Mouse (Mus musculus) hindbrain, embryonic 10.5 days (tissue): ENCODE data around the gene En2. TPM values are rescaled to one million over a fixed set of nuclear protein-coding genes. Genes with fewer than 3 reads are reported as not detected.

Source experiments
- DNase-seq: peaks from one replicate; pipeline ENCODE4 v3.0.0-alpha.2; 2017; ENCODE audit warnings: low spot score
- H3K27ac ChIP-seq: fragments of 300-500 bp; sonication (generic); 2 replicates; pipeline ENCODE4 v1.5.1; 2016; ENCODE audit warnings: mild to moderate bottlenecking, moderate library complexity
- H3K27me3 ChIP-seq: fragments of 300-500 bp; sonication (generic); 2 replicates; pipeline ENCODE4 v1.6.1; 2016; ENCODE audit warnings: mild to moderate bottlenecking; ENCODE audit not compliant: poor library complexity, insufficient read depth, severe bottlenecking
- H3K36me3 ChIP-seq: fragments of 300-500 bp; sonication (generic); 2 replicates; pipeline ENCODE4 v1.6.1; 2016; ENCODE audit warnings: mild to moderate bottlenecking, moderate library complexity
- H3K4me1 ChIP-seq: fragments of 300-500 bp; sonication (generic); replicated peaks from 2 replicates; pipeline ENCODE4 v1.6.1; 2016; ENCODE audit warnings: mild to moderate bottlenecking
- H3K4me3 ChIP-seq: fragments of 300-500 bp; sonication (generic); 2 replicates; pipeline ENCODE4 v1.5.1; 2016; ENCODE audit warnings: mild to moderate bottlenecking, moderate library complexity
- H3K9me3 ChIP-seq: fragments of 300-500 bp; sonication (generic); 2 replicates; pipeline ENCODE4 v1.6.1; 2016; ENCODE audit warnings: mild to moderate bottlenecking, moderate library complexity
- WGBS: fragments of 180-500 bp; shearing (Covaris S2); methylation state at CpG from one replicate; pipeline ENCODE4 v1.1.7; 2016; 5-methylcytosine and 5-hydroxymethylcytosine counted together
- polyA plus RNA-seq: library from polyadenylated mRNA; unstranded; fragments of >200 nt; fragmentation: Nextera tagmentation; extraction: Ambion mirVana; gene quantifications from 2 replicates; pipeline ENCODE4 v1.2.1, GENCODE M21; 2016

The En2 gene
- polyA plus RNA-seq, 1 experiment from 2014 or later = 0.50 TPM

DNA sequence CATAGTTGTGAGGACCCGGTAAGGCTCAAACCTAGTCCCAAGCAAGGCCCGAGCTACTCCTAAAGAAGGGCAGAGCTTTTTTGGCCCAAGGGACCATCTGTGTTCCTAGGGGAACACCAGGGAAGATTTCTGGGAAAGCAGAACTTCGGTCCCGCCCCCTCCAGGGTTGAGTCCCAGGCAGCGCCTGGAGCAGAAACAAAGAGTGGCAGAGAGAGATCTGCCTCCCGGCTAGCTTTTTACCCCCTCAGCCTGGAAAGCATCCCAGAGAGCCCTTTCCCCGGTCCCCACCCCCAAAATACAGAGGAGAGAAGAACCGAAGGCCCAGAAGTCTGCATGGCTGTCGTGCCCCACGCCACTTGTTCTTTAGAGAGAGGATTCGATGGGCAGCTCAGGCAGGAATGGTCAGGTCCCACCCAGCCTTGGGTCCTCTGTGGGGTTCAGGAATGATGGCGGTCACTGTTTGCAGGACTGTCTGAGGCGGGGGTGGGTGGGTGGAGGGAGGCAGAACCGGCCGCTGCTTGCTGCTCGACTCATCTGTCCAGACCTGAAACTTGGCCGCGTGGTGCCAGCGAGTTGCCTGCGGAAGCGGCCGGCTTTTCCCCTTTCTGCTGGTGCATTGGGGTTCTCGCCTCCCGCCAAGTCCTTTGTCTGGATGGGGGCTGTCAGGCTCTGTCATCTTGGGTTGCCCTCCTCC lies 9.5 kb downstream of the En2 start:
- Histone ChIP-seq H3K27ac (peak overlapping the region; percentile 93), H3K36me3 (peaks cover 9% of the 10 kb centered on the region; the same call in 1 of the 2 replicates), H3K27me3 (peaks cover 98% of the 10 kb centered on the region), H3K4me1 (peaks cover 59% of the 10 kb centered on the region), H3K9me3 (no peaks in the 10 kb centered on the region), H3K4me3 (peak overlapping the region; percentile 48)
- peak; percentile 75 for DNase-seq
- under 1% methylated on average over 24 of the region's 24 CpGs for WGBS

DNA sequence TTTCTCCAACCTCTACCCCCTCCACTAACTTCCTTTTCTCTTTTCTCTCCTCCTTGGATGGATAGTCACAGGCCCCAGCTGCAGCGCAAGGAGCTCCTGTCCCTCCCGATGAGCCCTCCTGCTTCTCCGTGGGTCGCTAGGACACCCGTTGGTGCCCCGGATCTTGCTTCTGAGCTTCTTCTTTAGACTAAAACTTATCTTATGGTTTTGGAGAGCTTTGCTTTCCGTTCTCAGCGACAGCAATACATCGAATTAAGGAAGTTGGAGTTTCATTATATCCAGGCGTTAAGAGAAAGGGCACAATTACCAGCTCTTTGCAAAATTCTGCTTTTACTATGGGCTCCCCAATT lies 10.1 kb downstream of the En2 start:
- peak overlapping the region; percentile 48 for H3K4me3 ChIP-seq
- no peaks in the 10 kb centered on the region for H3K9me3 ChIP-seq
- peak overlapping the region; percentile 93 for H3K27ac ChIP-seq
- H3K27me3 ChIP-seq = peaks cover 99% of the 10 kb centered on the region
- H3K4me1 ChIP-seq = peaks cover 64% of the 10 kb centered on the region
- peaks cover 6% of the 10 kb centered on the region; the same call in 1 of the 2 replicates for H3K36me3 ChIP-seq
- WGBS = under 1% methylated on average over 10 of the region's 10 CpGs
- DNase-seq = no peak

DNA sequence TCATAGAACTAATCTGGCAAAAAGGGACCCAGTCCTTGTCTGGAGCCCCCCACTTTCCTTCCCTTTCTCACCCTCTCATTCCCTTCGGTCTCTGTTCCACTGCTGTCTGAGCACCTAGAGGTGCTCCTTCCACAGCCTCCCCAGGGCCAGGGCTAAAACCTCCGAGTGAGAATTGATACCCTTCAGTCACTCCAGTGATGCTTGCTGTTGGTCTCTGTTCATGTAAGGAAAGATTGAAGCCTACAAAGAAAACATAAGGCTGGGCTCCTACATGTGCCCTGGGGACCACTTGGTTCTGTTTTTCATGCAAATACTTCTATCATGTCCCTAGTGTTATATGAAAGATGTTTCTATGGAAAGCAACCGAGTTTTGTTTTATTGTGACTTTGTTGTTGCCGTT lies 10.5 kb downstream of the En2 start:
- peaks cover 61% of the 10 kb centered on the region for H3K4me1 ChIP-seq
- H3K4me3 ChIP-seq = peak overlapping the region; percentile 48
- peak overlapping the region; percentile 93 for H3K27ac ChIP-seq
- 4% methylated on average over 4 of the region's 4 CpGs for WGBS
- no peaks in the 10 kb centered on the region for H3K9me3 ChIP-seq
- H3K27me3 ChIP-seq = peaks cover 99% of the 10 kb centered on the region
- DNase-seq = no peak
- peaks cover 2% of the 10 kb centered on the region; the same call in 1 of the 2 replicates for H3K36me3 ChIP-seq

DNA sequence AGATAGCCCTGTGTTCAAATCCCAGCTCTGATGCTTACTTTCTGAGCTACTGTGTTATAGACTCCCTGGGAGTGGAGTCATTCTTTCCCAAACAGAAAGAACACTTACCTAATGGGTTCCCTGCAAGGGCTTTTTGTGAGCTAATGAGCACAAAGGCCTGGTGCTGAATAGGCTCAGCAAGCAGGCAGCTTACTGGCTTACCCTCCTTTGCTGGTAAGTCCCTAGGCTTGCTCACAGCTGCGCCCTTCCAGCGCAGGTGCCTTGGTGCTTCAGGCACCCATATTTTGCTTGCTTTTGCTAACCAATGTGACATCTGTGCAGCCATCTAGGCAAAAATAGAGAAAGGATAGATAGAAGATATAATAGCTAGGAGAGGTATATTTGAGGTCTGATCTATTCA lies 11.1 kb downstream of the En2 start:
- 2% methylated on average over 2 of the region's 2 CpGs for WGBS

DNA sequence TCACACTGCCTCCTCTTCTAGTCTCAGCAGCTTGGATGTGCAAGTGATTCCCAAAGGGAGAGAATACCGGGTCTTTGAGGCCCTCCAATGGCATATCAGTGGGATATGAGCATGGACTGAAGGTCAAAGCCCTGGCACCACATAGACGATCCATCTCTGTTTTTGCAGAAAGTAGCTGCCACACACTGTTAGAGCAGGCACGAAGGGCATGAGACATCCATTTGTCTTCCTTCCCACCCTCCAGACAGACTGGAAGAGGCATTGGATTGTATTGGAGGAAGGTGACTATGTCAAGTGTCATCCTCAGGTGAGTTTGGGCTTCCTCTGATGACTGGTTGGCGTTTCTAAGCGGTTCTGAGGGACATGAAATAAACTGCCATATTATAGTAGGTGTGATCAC lies 12.8 kb downstream of the En2 start:
- Histone ChIP-seq H3K4me3 (no peak overlapping the region), H3K27ac (peak overlapping the region; percentile 57; the same call in 1 of the 2 replicates), H3K36me3 (no peaks in the 10 kb centered on the region), H3K4me1 (peaks cover 59% of the 10 kb centered on the region), H3K27me3 (peaks cover 100% of the 10 kb centered on the region), H3K9me3 (no peaks in the 10 kb centered on the region)
- DNase-seq = no peak
- 22% methylated on average over 5 of the region's 5 CpGs for WGBS

More for the DNA sequence above, 11.1 kb downstream of the En2 start:
- no peak overlapping the region for H3K4me3 ChIP-seq
- peaks cover 100% of the 10 kb centered on the region for H3K27me3 ChIP-seq
- H3K27ac ChIP-seq = peak overlapping the region; percentile 93
- no peaks in the 10 kb centered on the region for H3K36me3 ChIP-seq
- H3K4me1 ChIP-seq = peaks cover 61% of the 10 kb centered on the region
- H3K9me3 ChIP-seq = no peaks in the 10 kb centered on the region
- DNase-seq = peak; percentile 30

DNA sequence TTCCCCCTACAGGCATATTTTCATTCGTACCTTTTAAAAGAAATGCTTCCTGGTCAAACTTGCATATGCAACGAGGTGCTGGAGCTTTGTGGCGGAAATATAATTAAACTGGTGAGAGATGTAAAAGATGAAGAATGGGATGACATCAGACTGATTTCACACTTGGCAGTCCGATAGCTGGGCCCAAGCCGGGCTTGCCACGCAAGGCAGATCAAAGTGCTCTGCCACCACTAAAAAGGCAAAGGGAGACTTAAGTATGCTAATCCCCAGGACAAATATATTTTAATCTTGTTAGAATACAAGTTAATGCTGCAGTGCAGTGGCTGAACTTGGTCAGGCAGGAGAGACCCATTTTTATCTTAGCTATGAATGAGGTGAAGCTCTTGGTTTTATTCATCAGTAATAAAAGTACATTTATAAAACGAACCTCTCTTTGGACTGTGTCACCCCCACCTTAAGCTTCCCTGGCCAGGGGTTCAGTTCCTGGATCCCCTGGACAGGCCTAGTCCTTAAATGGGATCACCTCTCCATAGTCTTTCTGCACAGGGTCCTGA lies 13.8 kb downstream of the En2 start:
- no peaks in the 10 kb centered on the region for H3K36me3 ChIP-seq
- H3K27ac ChIP-seq = 0 out of 2 replicates have a peak overlapping the region, but pooled peaks have one; percentile 57
- DNase-seq = no peak
- H3K27me3 ChIP-seq = peaks cover 93% of the 10 kb centered on the region
- peaks cover 49% of the 10 kb centered on the region for H3K4me1 ChIP-seq
- WGBS = 12% methylated on average over 7 of the region's 7 CpGs
- H3K4me3 ChIP-seq = 0 out of 2 replicates have a peak overlapping the region, but pooled peaks have one; percentile 9
- no peaks in the 10 kb centered on the region for H3K9me3 ChIP-seq

DNA sequence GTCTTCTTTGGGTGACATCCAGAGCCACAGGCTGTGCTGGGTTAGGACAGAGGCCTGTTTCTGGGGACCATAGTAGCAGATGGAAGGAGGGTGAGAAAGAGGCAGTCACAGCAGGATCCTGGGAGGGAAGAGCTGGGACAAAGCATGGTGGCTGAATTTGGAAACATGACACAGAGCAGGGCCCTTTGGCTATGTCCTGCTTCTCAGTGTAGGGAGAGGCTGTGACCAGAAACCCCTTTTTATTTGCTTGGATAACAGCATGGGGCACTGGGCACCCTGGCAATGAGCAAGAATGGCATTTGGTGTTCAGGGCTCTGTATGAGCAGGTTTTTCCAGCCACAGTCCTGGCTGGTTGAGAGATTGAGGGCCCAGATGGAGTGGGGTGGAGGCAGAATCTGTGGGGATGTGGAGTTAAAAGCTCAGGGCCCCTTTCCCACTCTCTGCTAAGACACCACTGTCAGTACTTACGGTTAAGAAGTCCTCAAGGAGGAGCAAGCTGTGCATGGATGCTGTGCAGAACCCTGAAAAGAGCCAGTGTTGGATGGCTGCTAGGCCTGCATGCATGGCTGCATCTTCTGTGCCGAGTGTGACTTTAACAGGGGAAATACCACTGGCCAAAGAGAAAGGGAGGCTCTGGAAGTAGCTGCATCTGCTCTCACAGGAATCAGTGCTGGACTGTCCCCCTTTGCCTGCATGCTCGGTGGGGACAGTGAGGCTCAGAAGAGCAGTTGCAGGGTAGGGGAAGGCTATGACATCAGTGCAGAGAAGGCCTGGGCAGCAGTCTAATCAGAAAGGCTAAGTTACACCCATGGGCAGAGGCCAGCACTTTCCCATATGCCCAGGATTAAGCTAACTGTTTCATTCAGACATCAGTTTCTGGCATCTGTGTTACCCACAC lies 26.0 kb downstream of the En2 start:
- DNase-seq = peak; percentile 25
- Histone ChIP-seq H3K9me3 (no peaks in the 10 kb centered on the region), H3K4me1 (peaks cover 44% of the 10 kb centered on the region), H3K27me3 (peaks cover 34% of the 10 kb centered on the region), H3K4me3 (peak overlapping the region; percentile 6; the same call in 1 of the 2 replicates), H3K36me3 (no peaks in the 10 kb centered on the region), H3K27ac (peak overlapping the region; percentile 78)
- 16% methylated on average over 3 of the region's 3 CpGs for WGBS

DNA sequence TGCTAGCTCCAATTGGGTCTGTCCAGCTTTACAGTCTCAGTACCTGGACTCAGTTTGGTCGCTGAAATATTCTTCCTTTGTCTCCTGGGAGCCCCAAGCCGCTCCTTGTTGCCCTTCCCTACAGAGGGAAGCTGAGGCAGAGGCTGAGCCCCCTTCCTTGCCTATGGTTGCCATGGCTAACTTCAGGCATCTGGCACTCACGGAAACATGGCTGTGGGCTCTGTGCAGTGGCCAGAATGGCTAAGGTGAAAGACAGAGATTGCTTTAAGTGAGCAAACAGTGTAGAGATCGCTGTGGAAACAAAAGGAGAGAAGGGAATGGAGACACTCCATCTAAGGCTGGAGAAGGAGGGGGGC lies 26.6 kb downstream of the En2 start:
- Histone ChIP-seq H3K4me3 (peak overlapping the region; percentile 6; the same call in 1 of the 2 replicates), H3K27ac (peak overlapping the region; percentile 78), H3K4me1 (peaks cover 44% of the 10 kb centered on the region), H3K36me3 (no peaks in the 10 kb centered on the region), H3K9me3 (no peaks in the 10 kb centered on the region), H3K27me3 (peaks cover 31% of the 10 kb centered on the region)
- peak; percentile 28 for DNase-seq
- 27% methylated on average over 4 of the region's 4 CpGs for WGBS

DNA sequence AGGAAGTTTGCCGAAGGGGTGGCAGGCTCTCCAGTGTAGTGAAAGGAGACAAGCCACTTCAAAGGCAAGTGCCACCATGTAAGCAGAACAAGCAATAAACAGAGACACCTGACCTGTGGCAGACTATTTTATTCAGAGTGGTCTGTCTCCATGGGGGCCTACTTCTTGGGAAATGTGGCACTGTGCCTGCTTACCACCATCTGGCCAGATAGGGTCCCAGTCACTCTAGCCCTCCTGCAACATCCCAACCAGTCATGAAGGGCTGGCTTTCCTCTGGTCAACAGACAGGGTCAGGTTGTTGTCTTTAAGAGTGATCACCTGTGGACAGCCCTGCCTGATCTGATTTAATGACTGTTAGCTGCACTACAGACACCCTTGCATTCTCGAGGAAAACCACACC lies 30.0 kb downstream of the En2 start:
- Histone ChIP-seq H3K36me3 (peaks cover 4% of the 10 kb centered on the region), H3K27me3 (peaks cover 49% of the 10 kb centered on the region), H3K4me3 (no peak overlapping the region), H3K4me1 (peaks cover 60% of the 10 kb centered on the region), H3K27ac (peak overlapping the region; percentile 26; the same call in 1 of the 2 replicates), H3K9me3 (no peaks in the 10 kb centered on the region)
- DNase-seq = no peak
- 64% methylated on average over 2 of the region's 2 CpGs for WGBS

DNA sequence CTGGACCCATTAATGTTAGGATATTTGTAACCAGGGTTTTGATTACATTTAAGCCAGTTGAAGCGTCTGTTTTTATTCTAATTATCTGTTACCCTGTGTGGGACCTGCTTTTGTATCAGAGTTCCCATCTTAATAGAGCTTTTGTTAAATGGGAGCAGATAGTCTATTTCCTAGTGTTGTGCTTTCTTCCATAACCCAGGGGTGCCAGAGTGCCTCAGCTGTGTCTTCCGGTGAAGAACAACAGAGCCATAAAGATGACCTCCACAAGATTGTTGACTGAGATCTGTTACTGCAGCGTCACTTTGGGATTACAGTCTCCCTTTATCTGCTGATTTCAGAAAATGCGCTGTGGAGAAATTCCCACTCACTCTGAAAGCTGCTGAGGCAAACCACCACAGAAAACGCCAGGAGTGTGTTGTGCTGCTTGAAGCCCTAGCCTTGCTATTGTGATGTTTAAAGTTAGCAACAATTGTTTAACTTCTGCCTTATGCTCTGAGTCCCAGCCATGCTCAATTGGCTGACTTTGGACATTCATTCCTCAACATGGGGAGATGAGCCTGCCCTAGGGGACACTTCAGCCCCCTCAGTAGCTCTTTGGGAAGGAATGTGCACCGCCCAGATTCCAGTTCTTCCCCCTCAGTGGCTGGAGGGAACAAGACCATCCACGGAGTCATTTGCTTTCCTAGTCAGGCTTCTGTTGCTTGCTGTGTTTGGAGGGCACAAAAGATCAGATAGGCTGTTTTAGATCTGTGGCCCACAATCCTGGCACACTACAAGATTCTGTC lies 33.8 kb downstream of the En2 start:
- H3K4me1 ChIP-seq = peaks cover 23% of the 10 kb centered on the region
- 40% methylated on average over 7 of the region's 7 CpGs for WGBS

DNA sequence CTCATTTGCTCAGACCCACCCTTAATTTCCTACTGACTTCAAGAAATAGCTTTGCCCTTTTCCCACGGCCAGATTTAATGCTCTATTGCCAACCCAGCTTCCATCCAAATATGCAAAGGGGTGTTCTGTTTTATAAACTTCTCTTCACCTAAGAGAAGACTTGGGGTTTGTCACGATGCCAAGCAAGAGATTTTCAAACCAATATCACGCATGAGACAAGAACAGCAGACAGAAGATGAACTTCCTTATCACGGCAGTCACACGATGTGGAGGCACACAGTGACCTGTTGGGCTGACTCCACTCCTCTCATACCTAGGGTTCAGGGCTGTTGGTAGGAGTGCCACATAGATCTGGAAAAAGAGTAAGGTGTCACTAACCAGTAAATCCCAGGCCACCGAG lies 37.6 kb downstream of the En2 start:
- Histone ChIP-seq H3K27ac (no peak overlapping the region), H3K4me1 (peaks cover 13% of the 10 kb centered on the region), H3K4me3 (no peak overlapping the region), H3K9me3 (no peaks in the 10 kb centered on the region), H3K27me3 (peaks cover 89% of the 10 kb centered on the region), H3K36me3 (peaks cover 4% of the 10 kb centered on the region)
- 80% methylated on average over 6 of the region's 6 CpGs for WGBS
- no peak for DNase-seq

More for the DNA sequence above, 33.8 kb downstream of the En2 start:
- Histone ChIP-seq H3K9me3 (no peaks in the 10 kb centered on the region), H3K4me3 (no peak overlapping the region), H3K36me3 (peaks cover 4% of the 10 kb centered on the region), H3K27ac (no peak overlapping the region), H3K27me3 (peaks cover 69% of the 10 kb centered on the region)
- no peak for DNase-seq

DNA sequence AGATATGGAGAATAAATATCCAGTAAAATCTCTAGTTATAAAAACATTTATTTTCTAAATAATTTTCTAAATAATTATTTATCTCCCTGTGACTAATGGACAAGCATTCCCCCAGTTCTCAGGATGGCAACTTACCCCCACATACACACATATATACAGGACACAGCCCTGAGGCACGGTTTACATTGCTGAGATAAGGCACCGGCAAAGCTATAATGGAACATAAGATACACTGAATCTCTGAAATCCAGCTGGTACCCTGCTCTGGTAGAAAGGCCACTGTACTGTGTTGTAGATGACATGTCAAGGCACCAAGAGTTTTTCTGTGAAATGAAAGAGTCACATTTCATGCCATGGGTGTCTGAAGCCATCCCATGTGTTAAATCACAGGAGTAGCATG lies 39.2 kb downstream of the En2 start:
- DNase-seq = no peak
- Histone ChIP-seq H3K27ac (no peak overlapping the region), H3K4me3 (0 out of 2 replicates have a peak overlapping the region, but pooled peaks have one; percentile 62), H3K9me3 (no peaks in the 10 kb centered on the region), H3K36me3 (no peaks in the 10 kb centered on the region; the same call in 1 of the 2 replicates), H3K27me3 (peaks cover 94% of the 10 kb centered on the region), H3K4me1 (peaks cover 16% of the 10 kb centered on the region)
- WGBS = 79% methylated on average over 2 of the region's 2 CpGs
